Mouse (Mus musculus): Measurements from ENCODE around the gene Sept10. TPM values are rescaled to one million over a fixed set of nuclear protein-coding genes. Genes with fewer than 3 reads are reported as not detected.

The Sept10 gene
- polyA plus RNA-seq (2014; fragmentation: Nextera tagmentation; extraction: Ambion mirVana) = 43.1 and 51.0 TPM in 2 replicates

DNA sequence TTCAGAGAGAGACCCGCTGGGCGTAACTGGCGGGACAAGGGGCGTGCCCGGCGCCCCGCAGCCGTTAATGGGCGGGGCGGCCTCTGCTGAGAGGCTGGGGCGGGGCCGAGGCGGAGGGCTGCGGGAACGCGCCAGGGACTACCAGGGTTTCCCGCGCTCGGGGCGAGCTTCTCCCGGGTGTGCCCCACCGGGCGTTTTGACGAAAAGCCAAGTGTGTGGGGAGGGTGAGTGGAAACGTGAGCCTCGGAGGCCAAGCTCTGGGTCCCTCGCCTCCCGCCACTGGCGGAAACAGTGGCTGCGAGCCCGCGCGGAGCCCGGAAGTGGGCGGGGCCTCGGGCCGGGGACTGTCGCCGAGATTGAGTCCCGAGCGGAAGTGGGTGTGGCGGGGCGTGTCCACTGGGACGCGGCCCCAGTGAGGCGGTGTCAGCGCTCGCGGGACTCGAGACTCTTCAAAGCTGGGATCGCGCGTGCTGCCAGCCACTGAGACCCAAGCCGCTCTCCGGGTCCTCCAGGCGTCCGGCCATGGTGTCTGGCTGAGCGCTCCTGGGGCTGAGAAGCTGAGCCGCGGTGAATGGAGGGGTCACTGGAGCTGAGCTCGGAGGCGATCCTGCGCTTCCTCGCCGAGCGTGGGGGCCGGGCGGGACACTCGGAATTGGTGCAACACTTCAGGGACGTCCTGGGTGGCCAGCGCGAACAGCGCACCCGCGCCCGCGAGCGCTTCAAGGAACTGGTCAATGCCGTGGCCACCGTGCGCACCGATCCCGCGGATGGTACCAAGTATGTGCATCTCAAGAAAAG is at the start of gene Sept10, which contains the start of gene Sowahc:
Sept10 (minus strand) TSS at position 375 of the 798 bp plus-strand sequence.
Sowahc (plus strand) TSS at position 481 of the 798 bp plus-strand sequence.
- peak; percentile 98 for ATAC-seq (replicated peaks; ENCODE audit: low FRiP score, low TSS enrichment, low read depth)
- Histone ChIP-seq H3K4me3 (ENCODE audit: low read depth, low read length) (peak within 1 kb of the TSS; percentile 85), H3K27me3 (replicated peaks; ENCODE audit: control insufficient read depth, insufficient read depth, low read length) (no peaks in the 10 kb centered on the region), H3K36me3 (ENCODE audit: control insufficient read depth, insufficient read depth, low read length) (no peaks in the 10 kb centered on the region), H3K9me3 (ENCODE audit: control insufficient read depth, low read length) (no peaks in the 10 kb centered on the region), H3K4me1 (replicated peaks; ENCODE audit: control insufficient read depth, insufficient read depth, low read length) (peaks cover 11% of the 10 kb centered on the region; the same call in 1 of the 2 replicates), H3K4me2 (ENCODE audit: low read length) (peak within 1 kb of the TSS; percentile 99), H3K9ac (ENCODE audit: low read length) (peak within 1 kb of the TSS; percentile 75), H3K27ac (ENCODE audit: low read depth) (peak within 1 kb of the TSS; percentile 90)
- peak; percentile 99 for DNase-seq (ENCODE audit: low spot score)
- WGBS = under 1% methylated on average over 77 of the region's 84 CpGs

DNA sequence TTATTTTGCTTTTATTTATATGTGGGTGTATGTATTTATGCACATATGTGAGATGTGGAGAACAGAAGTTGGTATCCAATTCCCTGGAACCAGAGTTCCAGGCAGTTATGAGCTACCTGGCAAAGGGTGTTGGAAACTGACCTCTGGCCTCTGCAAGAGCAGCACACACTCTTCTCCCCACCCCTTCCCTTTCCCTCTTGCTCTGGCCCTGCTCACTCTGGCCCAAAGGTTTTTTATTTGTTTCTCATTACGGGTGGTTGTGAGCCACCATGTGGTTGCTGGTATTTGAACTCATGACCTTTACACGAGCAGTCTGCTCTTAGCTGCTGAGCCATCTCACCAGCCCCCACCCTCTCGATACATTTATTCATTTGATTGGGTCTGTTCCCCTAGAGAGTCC is 47.1 kb upstream of the Sept10 start:
- Histone ChIP-seq H3K4me2 (ENCODE audit: low read length) (no peak overlapping the region), H3K27ac (ENCODE audit: low read depth) (no peak overlapping the region), H3K4me3 (ENCODE audit: low read depth, low read length) (no peak overlapping the region), H3K27me3 (replicated peaks; ENCODE audit: control insufficient read depth, insufficient read depth, low read length) (no peaks in the 10 kb centered on the region), H3K9ac (ENCODE audit: low read length) (no peak overlapping the region), H3K9me3 (ENCODE audit: control insufficient read depth, low read length) (no peaks in the 10 kb centered on the region), H3K36me3 (ENCODE audit: control insufficient read depth, insufficient read depth, low read length) (no peaks in the 10 kb centered on the region), H3K4me1 (replicated peaks; ENCODE audit: control insufficient read depth, insufficient read depth, low read length) (peaks cover 35% of the 10 kb centered on the region)
- ATAC-seq (replicated peaks; ENCODE audit: low FRiP score, low TSS enrichment, low read depth) = no peak
- DNase-seq (ENCODE audit: low spot score) = peak; percentile 32
- 25% methylated on average over 3 of the region's 3 CpGs for WGBS

DNA sequence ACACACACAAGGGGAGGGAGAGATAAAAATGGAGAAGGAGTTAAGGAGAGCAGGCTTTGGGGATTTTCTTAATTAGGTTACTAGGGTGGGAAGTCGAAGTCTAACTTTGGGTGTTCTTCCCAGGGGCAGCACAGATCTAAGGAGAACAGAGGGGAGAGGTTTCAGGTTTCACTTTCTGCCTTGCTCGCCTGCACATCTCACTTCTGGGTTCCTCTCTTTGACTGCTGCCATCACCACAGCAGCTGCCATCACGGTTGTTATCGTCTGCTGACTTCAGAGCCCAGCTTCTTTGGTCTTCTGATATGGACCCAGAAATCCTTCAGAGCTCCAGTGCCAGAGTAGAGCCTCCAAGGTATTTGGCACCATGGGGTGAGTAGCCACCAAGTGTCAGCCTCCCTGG is 46.5 kb upstream of the Sept10 start:
- ATAC-seq (replicated peaks; ENCODE audit: low FRiP score, low TSS enrichment, low read depth) = no peak
- no peak overlapping the region for H3K9ac ChIP-seq (ENCODE audit: low read length)

DNA sequence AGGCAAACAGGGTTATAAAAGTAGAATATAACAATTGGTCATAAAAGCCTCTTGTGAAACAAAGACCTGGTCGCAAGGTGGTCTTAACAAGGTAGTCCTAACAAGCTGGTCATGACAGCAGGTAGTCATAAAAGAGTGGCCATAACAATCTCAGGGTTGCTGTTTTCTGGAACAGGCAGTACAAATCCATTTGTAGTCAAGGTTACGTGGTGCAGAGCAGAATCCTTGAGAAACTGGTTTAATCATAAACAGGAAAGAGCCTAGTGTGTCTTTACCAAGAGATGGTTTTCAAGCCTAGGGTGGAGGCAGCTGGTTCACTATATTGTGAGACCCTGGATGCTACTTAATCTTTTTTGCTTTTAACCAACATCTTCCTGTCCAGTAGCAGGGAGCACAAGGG is 45.6 kb upstream of the Sept10 start:
- no peaks in the 10 kb centered on the region for H3K9me3 ChIP-seq (ENCODE audit: control insufficient read depth, low read length)
- ATAC-seq (replicated peaks; ENCODE audit: low FRiP score, low TSS enrichment, low read depth) (peak; percentile 54), DNase-seq (ENCODE audit: low spot score) (no peak)
- WGBS = 66% methylated on average over 2 of the region's 2 CpGs
- no peak overlapping the region for H3K4me2 ChIP-seq (ENCODE audit: low read length)
- peak overlapping the region; percentile 2; the same call in 1 of the 2 replicates for H3K27ac ChIP-seq (ENCODE audit: low read depth)
- H3K4me1 ChIP-seq (replicated peaks; ENCODE audit: control insufficient read depth, insufficient read depth, low read length) = peaks cover 35% of the 10 kb centered on the region
- H3K27me3 ChIP-seq (replicated peaks; ENCODE audit: control insufficient read depth, insufficient read depth, low read length) = no peaks in the 10 kb centered on the region
- H3K36me3 ChIP-seq (ENCODE audit: control insufficient read depth, insufficient read depth, low read length) = no peaks in the 10 kb centered on the region
- no peak overlapping the region for H3K4me3 ChIP-seq (ENCODE audit: low read depth, low read length)
- H3K9ac ChIP-seq (ENCODE audit: low read length) = no peak overlapping the region

More for the DNA sequence above, 46.5 kb upstream of the Sept10 start:
- Histone ChIP-seq H3K4me2 (ENCODE audit: low read length) (no peak overlapping the region), H3K27ac (ENCODE audit: low read depth) (peak overlapping the region; percentile 2; the same call in 1 of the 2 replicates), H3K4me1 (replicated peaks; ENCODE audit: control insufficient read depth, insufficient read depth, low read length) (peaks cover 35% of the 10 kb centered on the region), H3K9me3 (ENCODE audit: control insufficient read depth, low read length) (no peaks in the 10 kb centered on the region), H3K36me3 (ENCODE audit: control insufficient read depth, insufficient read depth, low read length) (no peaks in the 10 kb centered on the region), H3K4me3 (ENCODE audit: low read depth, low read length) (no peak overlapping the region), H3K27me3 (replicated peaks; ENCODE audit: control insufficient read depth, insufficient read depth, low read length) (no peaks in the 10 kb centered on the region)
- no peak for DNase-seq (ENCODE audit: low spot score)
- 59% methylated on average over 4 of the region's 4 CpGs for WGBS

DNA sequence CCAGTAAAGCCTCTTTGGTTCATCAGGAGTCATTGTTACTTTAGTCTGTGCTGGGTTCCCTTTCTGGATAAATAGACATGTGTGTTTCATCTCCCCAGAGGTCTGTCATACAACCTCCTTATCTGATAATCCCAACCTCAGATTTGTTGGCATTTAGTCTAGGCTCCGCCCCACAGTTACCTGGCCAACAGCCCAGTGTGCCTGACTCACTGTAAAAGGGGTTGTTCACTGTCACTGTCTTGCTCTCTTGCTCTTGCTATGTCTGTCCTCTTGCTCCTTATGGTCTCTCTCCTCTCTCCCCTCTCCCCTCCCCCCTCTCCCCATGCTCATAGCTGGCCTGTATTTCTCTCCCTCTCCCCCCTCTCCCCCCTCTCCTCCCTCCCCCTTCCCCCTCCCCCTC is 44.5 kb upstream of the Sept10 start:
- ATAC-seq (replicated peaks; ENCODE audit: low FRiP score, low TSS enrichment, low read depth) (peak; percentile 32; the same call in 1 of the 2 replicates), DNase-seq (ENCODE audit: low spot score) (peak; percentile 64)
- Histone ChIP-seq H3K4me2 (ENCODE audit: low read length) (peak overlapping the region; percentile 1; the same call in 1 of the 2 replicates), H3K27me3 (replicated peaks; ENCODE audit: control insufficient read depth, insufficient read depth, low read length) (no peaks in the 10 kb centered on the region), H3K27ac (ENCODE audit: low read depth) (peak overlapping the region; percentile 80), H3K9me3 (ENCODE audit: control insufficient read depth, low read length) (no peaks in the 10 kb centered on the region), H3K4me1 (replicated peaks; ENCODE audit: control insufficient read depth, insufficient read depth, low read length) (peaks cover 37% of the 10 kb centered on the region), H3K4me3 (ENCODE audit: low read depth, low read length) (no peak overlapping the region), H3K9ac (ENCODE audit: low read length) (no peak overlapping the region), H3K36me3 (ENCODE audit: control insufficient read depth, insufficient read depth, low read length) (no peaks in the 10 kb centered on the region)
- 55% methylated on average over 1 of the region's 1 CpGs for WGBS

DNA sequence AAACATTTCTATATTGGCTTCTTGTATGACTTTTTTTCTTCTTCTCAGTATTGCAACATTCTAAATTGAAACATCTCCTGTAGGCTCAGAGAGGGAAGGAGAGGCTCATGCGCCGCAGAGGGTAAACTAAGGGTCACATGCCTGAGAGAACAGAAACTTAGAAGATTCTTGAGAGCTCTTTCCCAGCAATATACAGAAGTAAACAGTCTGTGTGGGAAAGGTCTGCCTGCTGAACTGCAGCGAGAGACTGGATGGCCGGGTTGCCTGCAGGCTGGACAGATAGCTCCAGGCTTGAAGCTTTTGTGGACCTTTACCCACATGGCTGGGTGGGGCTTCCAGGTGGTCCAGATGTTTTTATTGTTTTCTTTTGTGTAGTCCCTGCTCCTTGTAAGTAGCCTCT is 44.0 kb upstream of the Sept10 start:
- H3K27ac ChIP-seq (ENCODE audit: low read depth) = peak overlapping the region; percentile 80
- ATAC-seq (replicated peaks; ENCODE audit: low FRiP score, low TSS enrichment, low read depth) = peak; percentile 50

DNA sequence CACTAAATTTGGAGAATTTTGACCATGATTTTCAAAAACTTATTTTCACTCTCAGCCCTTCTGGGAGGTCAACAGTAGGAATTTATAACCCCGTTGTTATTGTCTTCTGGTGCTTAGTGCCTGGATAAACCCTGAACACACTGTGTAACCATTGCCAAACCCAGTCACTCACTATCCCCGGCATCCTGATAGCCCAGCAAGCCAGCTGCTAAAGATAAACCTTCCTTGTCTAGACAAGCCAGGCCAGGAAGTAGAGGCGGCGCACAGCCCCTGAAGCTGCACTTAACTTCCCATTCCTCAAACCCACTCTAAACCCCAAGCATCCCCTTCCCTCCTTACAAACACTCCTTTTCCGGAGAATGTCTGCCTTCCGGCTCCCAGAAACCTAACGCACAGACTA is 43.4 kb upstream of the Sept10 start:
- H3K4me3 ChIP-seq (ENCODE audit: low read depth, low read length) = no peak overlapping the region
- peak overlapping the region; percentile 80 for H3K27ac ChIP-seq (ENCODE audit: low read depth)
- H3K4me2 ChIP-seq (ENCODE audit: low read length) = 0 out of 2 replicates have a peak overlapping the region, but pooled peaks have one; percentile 18
- H3K36me3 ChIP-seq (ENCODE audit: control insufficient read depth, insufficient read depth, low read length) = no peaks in the 10 kb centered on the region
- H3K27me3 ChIP-seq (replicated peaks; ENCODE audit: control insufficient read depth, insufficient read depth, low read length) = no peaks in the 10 kb centered on the region
- H3K9me3 ChIP-seq (ENCODE audit: control insufficient read depth, low read length) = no peaks in the 10 kb centered on the region
- DNase-seq (ENCODE audit: low spot score) (no peak), ATAC-seq (replicated peaks; ENCODE audit: low FRiP score, low TSS enrichment, low read depth) (no peak)
- peaks cover 37% of the 10 kb centered on the region for H3K4me1 ChIP-seq (replicated peaks; ENCODE audit: control insufficient read depth, insufficient read depth, low read length)
- WGBS = 21% methylated on average over 7 of the region's 7 CpGs
- H3K9ac ChIP-seq (ENCODE audit: low read length) = no peak overlapping the region

More for the DNA sequence above, 44.0 kb upstream of the Sept10 start:
- no peaks in the 10 kb centered on the region for H3K27me3 ChIP-seq (replicated peaks; ENCODE audit: control insufficient read depth, insufficient read depth, low read length)
- peak; percentile 64 for DNase-seq (ENCODE audit: low spot score)
- no peak overlapping the region for H3K9ac ChIP-seq (ENCODE audit: low read length)
- 9% methylated on average over 4 of the region's 4 CpGs for WGBS
- peaks cover 37% of the 10 kb centered on the region for H3K4me1 ChIP-seq (replicated peaks; ENCODE audit: control insufficient read depth, insufficient read depth, low read length)
- H3K4me3 ChIP-seq (ENCODE audit: low read depth, low read length) = no peak overlapping the region
- peak overlapping the region; percentile 1; the same call in 1 of the 2 replicates for H3K4me2 ChIP-seq (ENCODE audit: low read length)
- H3K36me3 ChIP-seq (ENCODE audit: control insufficient read depth, insufficient read depth, low read length) = no peaks in the 10 kb centered on the region
- no peaks in the 10 kb centered on the region for H3K9me3 ChIP-seq (ENCODE audit: control insufficient read depth, low read length)

DNA sequence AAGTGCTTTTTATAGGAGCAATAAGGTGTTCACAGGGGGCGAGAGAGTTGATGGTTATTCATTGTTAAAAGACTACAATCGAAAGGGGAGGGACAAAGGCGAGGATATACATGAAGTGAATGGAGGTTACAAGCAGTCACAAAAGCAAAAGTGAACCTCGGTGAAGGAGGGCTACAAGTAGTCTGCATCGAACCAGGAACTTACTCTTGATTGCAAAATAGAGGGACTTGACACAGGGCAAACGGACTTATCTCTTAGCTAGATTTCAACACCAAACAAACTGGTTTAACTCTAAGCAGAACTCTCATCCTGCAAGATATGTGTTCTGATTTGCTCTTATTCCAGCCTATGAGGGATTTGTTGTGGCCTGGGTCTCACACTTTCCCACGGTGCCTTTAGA is 41.3 kb upstream of the Sept10 start:
- Histone ChIP-seq H3K36me3 (ENCODE audit: control insufficient read depth, insufficient read depth, low read length) (no peaks in the 10 kb centered on the region), H3K27me3 (replicated peaks; ENCODE audit: control insufficient read depth, insufficient read depth, low read length) (no peaks in the 10 kb centered on the region), H3K9me3 (ENCODE audit: control insufficient read depth, low read length) (no peaks in the 10 kb centered on the region), H3K4me1 (replicated peaks; ENCODE audit: control insufficient read depth, insufficient read depth, low read length) (peaks cover 26% of the 10 kb centered on the region), H3K4me3 (ENCODE audit: low read depth, low read length) (no peak overlapping the region), H3K27ac (ENCODE audit: low read depth) (no peak overlapping the region; the same call in 1 of the 2 replicates), H3K4me2 (ENCODE audit: low read length) (no peak overlapping the region), H3K9ac (ENCODE audit: low read length) (no peak overlapping the region)
- 68% methylated on average over 7 of the region's 7 CpGs for WGBS
- DNase-seq (ENCODE audit: low spot score) (no peak), ATAC-seq (replicated peaks; ENCODE audit: low FRiP score, low TSS enrichment, low read depth) (no peak)
